Mouse (Mus musculus) kidney, embryonic 14.5 days (tissue): ENCODE measurements around the gene Xlr5a. TPM values are rescaled to one million over a fixed set of nuclear protein-coding genes. Genes with fewer than 3 reads are reported as not detected.
A peak's percentile ranks its signal among the peaks of the same experiment; 100 is the strongest.
"Not testable (repeated sequence)": the region's sequence is repeated elsewhere in the genome, so short reads cannot be mapped to it uniquely, and the experiment has no call there.

ENCODE experiments used
- ATAC-seq: fragments of 200-750 bp; cut with Nextera tagmentation; 2 replicates; pipeline ENCODE4 v1.8.0; 2017; ENCODE audit warnings: moderate number of reproducible peaks, mild to moderate bottlenecking, moderate TSS enrichment, moderate library complexity; ENCODE audit not compliant: low FRiP score, low TSS enrichment
- H3K27ac ChIP-seq: fragments of 300-500 bp; sonication (generic); 2 replicates; pipeline ENCODE4 v1.5.1; 2014; ENCODE audit warnings: low read depth, mild to moderate bottlenecking, low read length, moderate library complexity, mixed read lengths
- H3K27me3 ChIP-seq: fragments of 300-500 bp; sonication (generic); 2 replicates; pipeline ENCODE4 v1.6.1; 2014; ENCODE audit warnings: mild to moderate bottlenecking, low read length; ENCODE audit not compliant: control insufficient read depth, insufficient read depth
- H3K36me3 ChIP-seq: fragments of 300-500 bp; sonication (generic); 2 replicates; pipeline ENCODE4 v1.6.1; 2014; ENCODE audit warnings: low read length, mixed read lengths; ENCODE audit not compliant: control insufficient read depth, insufficient read depth
- H3K4me1 ChIP-seq: fragments of 300-500 bp; sonication (generic); 2 replicates; pipeline ENCODE4 v1.6.1; 2014; ENCODE audit warnings: low read length, mixed read lengths; ENCODE audit not compliant: control insufficient read depth, insufficient read depth
- H3K4me2 ChIP-seq: fragments of 300-500 bp; sonication (generic); replicated peaks from 2 replicates; pipeline ENCODE4 v1.6.1; 2014; ENCODE audit warnings: low read depth, mild to moderate bottlenecking, low read length
- H3K4me3 ChIP-seq: fragments of 300-500 bp; sonication (generic); 2 replicates; pipeline ENCODE4 v1.5.1; 2014; ENCODE audit warnings: mild to moderate bottlenecking, low read length
- H3K9ac ChIP-seq: fragments of 300-500 bp; sonication (generic); 2 replicates; pipeline ENCODE4 v1.6.1; 2014; ENCODE audit warnings: low read depth, mild to moderate bottlenecking, low read length, moderate library complexity
- H3K9me3 ChIP-seq: fragments of 300-500 bp; sonication (generic); 2 replicates; pipeline ENCODE4 v1.6.1; 2016; ENCODE audit warnings: low read length; ENCODE audit not compliant: control insufficient read depth
- WGBS: fragments of 180-500 bp; shearing (Covaris S2); extraction: QIAGEN DNeasy Blood & Tissue Kit; methylation state at CpG from one replicate; pipeline ENCODE4 v1.1.7; 2014; 5-methylcytosine and 5-hydroxymethylcytosine counted together
- polyA plus RNA-seq: library from polyadenylated mRNA; unstranded; fragments of >200 nt; fragmentation: Nextera tagmentation; extraction: Ambion mirVana; gene quantifications from 2 replicates; pipeline ENCODE4 v1.2.1, GENCODE M21; 2014

Xlr5a gene
- polyA plus RNA-seq, result 0.31 TPM in 1 of 2 replicates, not detected in the other

GRCm38 (mm10) chrX:73292876-73293275 is at the start of gene Xlr5a, which contains the start of gene Xlr5c:
TSS of gene Xlr5a (minus strand) at chrX:73292976.
TSS of gene Xlr5c (minus strand) at chrX:73292976.
- WGBS, result 87% methylated on average over 13 of the region's 17 CpGs
- H3K4me1 ChIP-seq, result not testable (repeated sequence)

GRCm38 (mm10) chrX:73342483-73342895 is 49.7 kb upstream of the Xlr5a start, which contains the start of gene Zfp275:
TSS of gene Zfp275 (plus strand) at chrX:73342621.
- Histone ChIP-seq H3K36me3 (no peaks in the 10 kb centered on the region), H3K4me2 (peak within 1 kb of the TSS; percentile 40), H3K27me3 (no peaks in the 10 kb centered on the region), H3K9me3 (no peaks in the 10 kb centered on the region), H3K9ac (peak within 1 kb of the TSS; percentile 65), H3K27ac (peak within 1 kb of the TSS; percentile 30; the same call in 1 of the 2 replicates), H3K4me3 (peak within 1 kb of the TSS; percentile 57), H3K4me1 (no peaks in the 10 kb centered on the region)
- peak; percentile 98 for ATAC-seq
- 30% methylated on average over 37 of the region's 37 CpGs for WGBS

More at GRCm38 (mm10) chrX:73292876-73293275, at the start of gene Xlr5a, which contains the start of gene Xlr5c:
- not testable (repeated sequence) for H3K27ac ChIP-seq, H3K4me2 ChIP-seq, H3K27me3 ChIP-seq, H3K9me3 ChIP-seq, ATAC-seq, H3K4me3 ChIP-seq, H3K36me3 ChIP-seq, H3K9ac ChIP-seq

GRCm38 (mm10) chrX:73342068-73342467 is 49.3 kb upstream of the Xlr5a start:
- no peaks in the 10 kb centered on the region for H3K9me3 ChIP-seq
- peak overlapping the region; percentile 21 for H3K4me2 ChIP-seq
- peak; percentile 37; the same call in 1 of the 2 replicates for ATAC-seq
- WGBS, result 31% methylated on average over 3 of the region's 3 CpGs
- no peak overlapping the region for H3K9ac ChIP-seq
- H3K27me3 ChIP-seq, result no peaks in the 10 kb centered on the region
- peak overlapping the region; percentile 57; the same call in 1 of the 2 replicates for H3K4me3 ChIP-seq
- H3K36me3 ChIP-seq, result no peaks in the 10 kb centered on the region
- H3K27ac ChIP-seq, result no peak overlapping the region
- H3K4me1 ChIP-seq, result no peaks in the 10 kb centered on the region

GRCm38 (mm10) chrX:73341473-73341872 is 48.7 kb upstream of the Xlr5a start:
- Histone ChIP-seq H3K27me3 (no peaks in the 10 kb centered on the region), H3K4me2 (no peak overlapping the region), H3K4me1 (no peaks in the 10 kb centered on the region), H3K9ac (no peak overlapping the region), H3K36me3 (no peaks in the 10 kb centered on the region), H3K9me3 (no peaks in the 10 kb centered on the region), H3K27ac (no peak overlapping the region), H3K4me3 (no peak overlapping the region)
- ATAC-seq, result no peak
- 50% methylated on average over 1 of the region's 1 CpGs for WGBS

GRCm38 (mm10) chrX:73336740-73337139 is 44.0 kb upstream of the Xlr5a start, which contains the start of gene Gm45015:
TSS of gene Gm45015 (minus strand) at chrX:73336840.
- Histone ChIP-seq H3K27me3 (no peaks in the 10 kb centered on the region), H3K4me1 (no peaks in the 10 kb centered on the region), H3K9ac (no peak within 1 kb of the TSS), H3K27ac (no peak within 1 kb of the TSS), H3K36me3 (no peaks in the 10 kb centered on the region), H3K9me3 (no peaks in the 10 kb centered on the region), H3K4me2 (no peak within 1 kb of the TSS), H3K4me3 (no peak within 1 kb of the TSS)
- 84% methylated on average over 4 of the region's 4 CpGs for WGBS
- no peak for ATAC-seq

- H3K27ac ChIP-seq, result no peak overlapping the region
- H3K4me2 ChIP-seq, result no peak overlapping the region
- no peaks in the 10 kb centered on the region for H3K36me3 ChIP-seq
- H3K9me3 ChIP-seq, result no peaks in the 10 kb centered on the region
- no peak for ATAC-seq
- no peaks in the 10 kb centered on the region for H3K27me3 ChIP-seq
- no peak overlapping the region for H3K4me3 ChIP-seq
- H3K9ac ChIP-seq, result no peak overlapping the region
- H3K4me1 ChIP-seq, result no peaks in the 10 kb centered on the region
Observed at GRCm38 (mm10) chrX:73333548-73333947, 40.8 kb upstream of the Xlr5a start.

- H3K27ac ChIP-seq, result no peak overlapping the region
- H3K36me3 ChIP-seq, result no peaks in the 10 kb centered on the region
- no peak overlapping the region for H3K4me2 ChIP-seq
- ATAC-seq, result no peak
- H3K27me3 ChIP-seq, result no peaks in the 10 kb centered on the region; the same call in 1 of the 2 replicates
- no peaks in the 10 kb centered on the region for H3K9me3 ChIP-seq
- H3K4me1 ChIP-seq, result no peaks in the 10 kb centered on the region
- 84% methylated on average over 2 of the region's 2 CpGs for WGBS
- H3K9ac ChIP-seq, result no peak overlapping the region
- H3K4me3 ChIP-seq, result no peak overlapping the region
Observed at GRCm38 (mm10) chrX:73327215-73327614, 34.4 kb upstream of the Xlr5a start.

- Histone ChIP-seq H3K36me3 (no peaks in the 10 kb centered on the region), H3K27me3 (no peaks in the 10 kb centered on the region), H3K9ac (no peak overlapping the region), H3K27ac (no peak overlapping the region), H3K4me3 (no peak overlapping the region), H3K9me3 (no peaks in the 10 kb centered on the region), H3K4me2 (no peak overlapping the region), H3K4me1 (no peaks in the 10 kb centered on the region)
- 78% methylated on average over 3 of the region's 3 CpGs for WGBS
- ATAC-seq, result no peak
Observed at GRCm38 (mm10) chrX:73321029-73321428, 28.3 kb upstream of the Xlr5a start.

- 43% methylated on average over 3 of the region's 3 CpGs for WGBS
- H3K4me3 ChIP-seq, result no peak overlapping the region
- no peaks in the 10 kb centered on the region for H3K4me1 ChIP-seq
- no peak for ATAC-seq
- H3K4me2 ChIP-seq, result no peak overlapping the region
- no peaks in the 10 kb centered on the region for H3K36me3 ChIP-seq
- H3K27ac ChIP-seq, result no peak overlapping the region
- H3K27me3 ChIP-seq, result no peaks in the 10 kb centered on the region
- no peaks in the 10 kb centered on the region for H3K9me3 ChIP-seq
- H3K9ac ChIP-seq, result no peak overlapping the region
Observed at GRCm38 (mm10) chrX:73312522-73312921, 19.7 kb upstream of the Xlr5a start.
